Mouse (Mus musculus): Measurements from ENCODE around the gene Itprid2.

Gene Itprid2

DNA sequence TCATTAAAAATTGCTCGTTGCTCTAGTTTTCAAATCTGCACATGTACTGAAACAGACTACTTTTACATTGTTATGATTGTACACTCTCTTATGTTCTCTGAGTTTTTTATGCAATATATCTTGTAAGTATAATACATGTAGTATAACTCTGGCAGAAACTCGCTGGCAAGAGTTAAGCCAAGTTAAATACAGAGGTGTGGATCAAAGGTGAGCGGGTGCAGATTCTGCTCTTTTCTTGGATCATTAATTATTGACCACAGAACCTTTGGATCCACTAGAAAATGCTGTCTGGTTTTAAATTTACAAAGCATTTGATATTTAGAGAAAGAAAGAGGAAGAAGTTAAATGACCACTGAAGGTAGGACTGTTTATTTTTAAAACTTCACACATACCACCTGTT, 16.5 kb downstream of the Itprid2 start:
- no peak for DNase-seq

DNA sequence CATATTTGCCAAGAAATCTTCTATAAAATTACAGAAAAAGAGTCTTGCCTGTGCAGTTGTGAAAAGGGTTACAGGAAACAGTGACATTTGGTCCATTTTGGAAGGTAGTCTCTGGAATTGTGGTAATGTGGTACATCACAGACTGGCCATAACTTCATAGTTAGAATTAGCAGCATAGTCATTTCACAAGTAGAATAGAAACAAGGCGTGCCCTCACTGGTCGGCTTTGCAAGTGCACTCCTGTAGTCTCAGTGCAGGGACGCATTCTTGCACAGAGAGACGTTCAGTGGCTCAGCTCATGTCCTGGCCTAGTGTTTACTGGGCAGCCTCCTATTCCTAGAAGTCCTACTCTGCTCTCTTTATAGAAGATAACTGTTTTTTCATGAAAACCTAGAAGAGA, 17.4 kb downstream of the Itprid2 start:
- no peak for DNase-seq

DNA sequence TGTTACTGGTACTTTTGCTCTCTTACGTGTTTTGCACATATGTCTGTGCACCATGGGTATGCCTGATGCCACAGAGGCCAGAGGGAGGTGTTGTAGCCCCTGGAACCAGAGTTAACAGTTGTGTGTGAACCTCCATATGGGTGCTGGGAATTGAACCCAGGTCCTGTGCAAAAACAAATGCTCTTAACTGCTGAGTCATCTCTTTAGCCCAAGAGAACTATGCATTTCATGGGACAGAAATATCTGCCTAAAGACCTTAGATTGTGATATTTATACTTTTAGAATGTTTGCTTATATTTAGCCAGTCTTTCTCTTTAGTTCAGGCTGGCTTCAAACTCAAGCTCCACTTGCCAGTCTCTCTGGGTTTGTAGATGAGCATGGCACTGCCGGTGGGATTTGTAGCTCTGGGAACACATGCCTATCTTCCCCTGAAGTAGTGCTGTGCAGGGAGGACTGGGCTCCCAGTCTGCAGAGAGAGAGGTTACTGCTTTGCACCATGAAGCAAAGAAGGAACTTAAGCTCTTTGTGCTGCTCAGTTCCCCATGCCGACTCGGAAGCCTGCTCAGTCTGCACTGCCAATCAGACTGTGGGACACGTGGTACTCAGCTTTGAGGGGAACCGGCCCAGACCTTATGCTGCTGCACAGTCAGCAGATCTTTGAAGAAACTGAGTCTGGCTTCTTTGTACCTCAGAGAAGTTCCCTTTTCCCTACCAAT, 18.1 kb downstream of the Itprid2 start:
- DNase-seq = no peak

DNA sequence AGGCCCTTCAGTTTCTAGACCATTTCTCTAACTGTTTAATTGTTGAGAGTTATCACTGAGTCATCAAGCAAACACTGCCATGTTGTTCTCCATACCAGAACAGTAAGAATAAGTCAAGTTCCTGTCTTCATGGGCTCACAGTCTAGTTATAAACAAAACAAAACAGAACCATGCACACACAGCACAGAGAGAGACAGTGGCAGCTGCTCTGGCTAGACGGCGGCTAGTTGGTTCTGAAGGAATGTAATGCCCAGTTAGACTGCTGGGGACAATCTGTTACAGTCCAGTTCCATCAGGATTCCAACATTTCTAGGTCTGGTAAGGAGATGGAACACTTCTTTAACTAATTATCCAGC, 18.6 kb downstream of the Itprid2 start:
- DNase-seq = no peak

DNA sequence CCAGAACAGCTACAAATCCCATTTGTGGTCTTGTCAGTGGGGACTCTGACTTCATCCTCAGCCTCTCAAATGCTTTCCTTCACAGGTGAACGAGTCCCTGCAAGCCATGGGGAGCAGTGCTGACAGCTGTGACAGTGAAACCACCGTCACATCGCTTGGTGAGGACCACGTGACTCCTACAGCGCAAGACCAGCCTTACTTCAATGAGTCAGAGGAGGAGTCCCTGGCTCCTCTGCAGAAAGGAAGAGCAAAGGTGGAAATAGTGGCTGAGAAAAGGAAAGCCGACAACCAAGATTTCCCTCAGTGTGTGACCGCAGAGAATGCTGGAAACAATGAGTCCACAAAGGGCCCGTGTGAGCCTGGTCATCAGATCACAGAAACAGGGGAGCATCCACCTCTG, 21.9 kb downstream of the Itprid2 start:
- no peak for DNase-seq

DNA sequence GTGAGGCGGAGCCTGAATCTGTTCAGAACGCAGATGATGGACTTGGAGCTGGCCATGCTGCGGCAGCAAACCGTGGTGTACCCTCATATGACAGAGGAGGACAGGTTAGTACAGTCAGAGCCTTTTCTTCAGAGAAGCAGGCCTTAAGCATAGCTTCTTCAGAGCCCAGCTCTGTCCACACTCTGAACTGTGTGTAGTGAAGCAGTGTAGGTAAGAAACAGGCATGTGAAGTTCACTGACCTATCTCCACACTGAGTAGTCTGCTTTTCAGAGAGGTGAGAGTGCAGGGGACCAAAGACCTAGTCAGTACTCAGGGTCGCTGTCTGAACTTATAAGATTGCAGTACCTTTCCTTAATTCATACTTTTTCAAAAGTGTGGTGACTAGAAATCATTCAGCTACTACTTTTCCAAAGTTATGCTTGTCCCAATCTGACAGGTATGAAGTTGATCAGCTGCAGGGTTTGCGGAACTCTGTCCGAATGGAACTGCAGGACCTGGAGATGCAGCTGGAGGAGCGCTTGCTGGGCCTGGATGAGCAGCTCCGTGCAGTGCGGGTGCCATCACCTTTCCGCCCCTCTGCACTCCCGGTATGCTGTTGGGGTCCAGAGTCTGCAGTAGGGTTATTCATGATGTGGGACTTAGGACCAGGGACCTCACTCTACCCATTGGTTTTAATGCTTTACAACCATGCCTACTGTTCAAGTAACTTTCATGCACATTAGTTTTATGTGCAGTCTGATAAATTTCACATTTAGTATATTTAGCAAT, 25.4 kb downstream of the Itprid2 start:
- no peak for DNase-seq

DNA sequence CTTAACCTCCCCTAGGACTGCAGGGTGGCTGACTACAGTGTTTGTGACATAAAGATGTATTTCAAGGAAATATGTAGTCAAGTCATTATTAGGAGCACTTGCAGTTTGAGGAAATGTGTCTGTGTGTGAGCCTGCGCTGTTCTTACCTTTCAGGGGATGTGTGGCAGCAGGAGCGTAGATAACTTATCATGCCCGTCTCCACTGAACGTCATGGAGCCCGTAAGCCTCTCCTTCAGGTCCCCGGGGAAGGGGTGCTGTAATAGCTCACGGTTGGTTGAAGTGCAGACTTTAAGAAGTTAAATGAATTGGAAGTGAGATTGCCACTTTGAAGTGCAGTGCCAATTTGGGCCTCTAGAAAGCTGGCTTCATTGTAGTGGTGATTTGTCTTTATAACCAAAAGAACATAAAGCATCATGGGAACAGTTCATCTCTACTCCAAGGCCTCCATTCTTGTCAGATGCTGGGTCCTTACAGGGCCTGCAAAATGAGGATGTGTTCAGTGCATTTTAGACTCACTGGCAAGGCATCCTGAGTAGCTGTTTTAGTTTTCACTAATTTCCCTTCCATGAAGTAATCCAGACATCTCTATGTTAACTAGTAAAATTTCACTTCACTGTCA, 26.4 kb downstream of the Itprid2 start:
- DNase-seq = no peak

DNA sequence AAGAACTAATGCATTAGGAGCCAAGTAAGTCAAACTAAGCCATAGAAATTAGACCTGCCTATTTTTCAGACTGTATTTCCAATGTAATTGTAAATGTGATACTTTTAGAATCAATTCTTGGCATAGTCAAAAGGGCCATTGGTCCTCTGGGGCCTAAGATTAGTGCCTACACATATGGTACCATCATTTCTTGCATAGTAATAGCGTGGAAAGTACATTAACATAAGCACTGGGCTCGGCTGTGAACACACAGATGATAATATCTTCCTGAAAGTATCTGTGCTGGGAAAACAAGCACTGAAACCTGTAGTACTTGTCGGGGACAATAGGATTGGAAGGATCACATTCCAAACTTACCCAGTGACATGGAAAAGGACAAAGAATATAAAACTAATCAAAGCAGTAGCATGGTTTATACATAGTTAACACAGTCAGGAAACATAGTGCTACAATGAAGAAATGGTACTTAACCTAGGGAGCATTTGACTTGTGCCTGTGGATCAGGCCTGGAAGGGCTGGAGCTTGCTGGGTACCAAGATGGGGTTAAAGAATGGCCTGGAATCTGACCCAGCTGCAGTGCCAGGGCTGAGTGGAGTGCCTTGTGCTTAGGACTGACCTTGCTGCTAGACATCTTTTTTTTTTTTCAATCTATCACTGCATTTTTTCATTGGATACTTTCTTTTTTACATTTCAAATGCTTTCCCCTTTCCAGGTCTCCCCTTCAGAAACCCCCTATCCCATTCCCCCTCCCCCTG, 29.6 kb downstream of the Itprid2 start:
- DNase-seq = no peak

DNA sequence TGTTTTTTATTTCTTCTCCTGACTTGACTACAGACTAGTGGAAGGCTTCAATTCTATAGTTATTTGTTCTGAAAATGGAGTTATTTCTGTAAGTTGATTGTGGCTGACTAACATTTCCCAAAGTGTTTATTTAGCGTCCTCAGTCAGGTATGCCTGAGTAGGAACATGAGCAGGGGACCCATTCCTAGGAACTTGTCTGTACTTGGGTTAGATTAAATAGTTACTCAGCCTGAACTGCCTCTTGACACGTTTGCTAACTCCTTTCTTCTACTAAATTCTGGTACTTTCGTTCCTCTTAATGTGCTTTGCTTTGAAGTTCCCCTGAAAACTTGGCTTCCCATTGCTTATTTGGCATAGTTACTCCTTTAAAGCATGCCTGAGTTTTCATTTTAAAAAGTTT, 30.3 kb downstream of the Itprid2 start:
- no peak for DNase-seq

DNA sequence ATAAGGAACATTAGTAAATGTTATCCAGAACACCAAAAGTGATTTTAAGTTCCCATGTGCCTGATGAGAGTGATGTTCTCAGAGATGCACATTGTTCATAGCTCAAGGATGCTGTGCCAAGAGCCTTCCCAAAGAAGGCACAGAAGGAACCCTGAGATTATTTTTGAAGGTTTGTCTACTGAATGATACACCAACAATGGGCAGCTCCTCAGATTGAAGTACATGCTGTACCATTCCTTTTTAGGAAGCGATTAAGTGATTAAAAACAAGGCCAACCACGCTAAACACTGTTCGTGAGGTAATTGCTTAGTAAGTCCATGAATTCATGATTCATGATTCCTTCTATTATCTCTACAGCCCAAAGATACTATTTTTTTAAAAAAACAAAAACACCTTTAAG, 40.1 kb downstream of the Itprid2 start:
- no peak for DNase-seq

DNA sequence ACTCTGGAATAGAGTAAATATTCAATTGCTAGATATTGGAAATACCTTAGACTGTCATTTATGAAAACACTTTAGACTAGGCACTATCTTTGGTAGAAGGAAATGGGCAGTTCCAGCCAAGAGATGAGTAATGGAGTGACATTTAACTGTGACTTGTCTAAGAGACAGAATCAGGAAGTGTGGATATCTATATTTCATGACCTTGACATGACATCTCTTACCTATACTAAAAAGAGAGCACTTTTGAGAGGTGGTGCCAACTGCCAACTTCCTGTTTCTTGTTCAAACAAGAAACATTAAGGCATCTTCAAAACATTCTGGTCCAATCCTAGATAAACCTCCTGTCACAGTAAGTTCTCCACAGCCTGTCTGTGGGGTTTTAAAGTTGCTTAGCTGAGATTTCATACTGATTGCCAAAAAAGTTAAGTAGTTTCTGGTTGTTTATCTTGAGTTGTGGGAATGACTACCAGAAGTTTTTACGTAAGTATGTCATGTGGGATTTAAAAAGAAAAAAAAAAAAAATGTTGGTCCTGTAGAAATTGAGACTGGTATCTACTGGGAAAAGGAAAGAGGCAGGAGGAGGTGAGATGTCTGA, 42.6 kb downstream of the Itprid2 start:
- no peak for DNase-seq

DNA sequence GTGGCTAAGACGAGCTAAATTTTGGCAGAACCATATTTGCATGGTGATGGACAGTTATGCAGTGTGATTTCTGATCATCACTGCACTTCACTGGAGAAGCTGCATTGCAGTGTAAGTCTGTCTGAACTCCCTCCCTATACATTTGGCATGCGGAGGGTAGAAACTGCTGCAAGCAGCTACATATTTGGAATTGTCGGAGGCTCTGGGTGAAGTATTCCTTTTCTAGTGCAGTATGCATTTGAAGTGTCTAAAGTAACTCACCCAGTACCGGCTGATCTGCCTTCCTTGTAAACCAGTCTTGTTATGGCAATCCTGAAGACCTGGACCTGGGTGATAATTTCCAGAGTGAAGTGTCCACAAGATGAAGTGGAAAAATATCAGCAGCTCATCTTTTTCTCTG, 46.5 kb downstream of the Itprid2 start:
- DNase-seq = no peak

DNA sequence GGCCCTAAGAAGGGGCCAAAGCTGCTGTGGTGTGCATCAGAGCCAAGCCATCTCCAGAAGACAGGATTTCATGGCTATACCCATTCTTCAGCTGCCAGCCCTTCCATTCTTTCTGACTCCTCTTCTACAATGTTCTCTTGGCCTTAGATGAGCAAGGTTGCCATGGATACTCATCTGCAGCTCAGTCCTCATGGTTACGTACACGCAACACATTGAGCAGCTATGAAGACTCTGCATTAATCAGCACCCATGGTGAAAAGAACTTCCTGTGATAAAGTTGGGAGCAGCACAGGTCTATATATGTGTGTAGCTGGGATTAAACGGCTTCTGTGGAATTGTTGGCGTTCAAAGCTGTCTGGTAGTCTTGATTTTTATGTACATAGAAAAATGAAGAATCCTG, 48.1 kb downstream of the Itprid2 start:
- DNase-seq = no peak

DNA sequence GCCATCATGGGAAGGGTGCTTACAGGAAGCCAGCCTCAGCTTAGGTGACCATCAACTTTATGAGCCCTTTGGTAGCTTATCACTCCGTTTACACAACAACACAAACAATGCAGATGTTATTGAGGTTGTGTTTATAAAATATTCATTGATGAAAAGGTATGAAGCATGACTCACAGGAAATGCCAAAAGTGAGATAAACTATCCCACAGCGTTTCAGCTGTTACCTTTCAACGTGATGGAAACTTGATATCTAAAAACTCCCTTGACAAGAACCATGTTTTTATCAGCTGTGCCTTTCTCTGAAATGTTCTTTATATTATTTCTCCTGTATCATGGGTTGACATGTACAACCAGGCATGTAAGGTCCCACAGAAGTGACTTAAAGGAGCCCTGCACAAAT, 55.7 kb downstream of the Itprid2 start:
- no peak for DNase-seq

DNA sequence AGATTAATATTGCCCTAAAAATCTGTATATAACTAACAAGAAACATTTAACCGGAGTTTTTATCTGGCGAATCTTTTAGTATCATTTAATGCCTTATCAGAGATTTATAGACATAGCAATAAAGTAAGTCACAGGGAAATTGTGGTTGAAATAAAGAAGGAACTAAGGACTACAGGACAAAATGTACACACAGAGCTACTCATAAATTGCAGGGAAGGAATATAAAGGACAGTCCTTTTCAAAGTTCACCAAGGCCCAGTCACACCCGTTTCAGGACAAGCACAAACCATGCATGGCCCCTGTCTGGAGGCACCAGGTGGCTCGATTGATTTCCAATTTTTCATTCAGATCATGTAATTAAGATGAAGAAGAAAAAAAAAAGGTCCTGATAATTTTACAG, 60.0 kb downstream of the Itprid2 start:
- DNase-seq = no peak

DNA sequence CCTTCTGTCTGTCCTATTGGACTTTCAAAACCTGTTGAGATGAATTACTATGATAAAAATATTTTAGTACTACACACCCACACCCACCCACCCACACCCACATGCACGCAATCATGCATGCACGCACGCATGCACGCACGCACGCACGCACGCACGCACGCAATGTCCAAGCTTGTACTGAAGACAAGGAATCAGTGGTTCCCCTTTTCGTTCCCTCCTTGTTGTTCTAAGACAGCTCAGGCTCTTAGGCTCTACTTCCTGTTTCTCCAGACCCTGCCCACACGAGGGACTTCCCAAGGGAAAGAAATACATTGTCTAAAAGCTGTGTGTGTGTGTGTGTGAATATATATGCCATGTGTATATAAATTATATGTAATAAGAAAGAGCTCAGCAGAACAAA, 60.8 kb downstream of the Itprid2 start:
- DNase-seq = no peak

DNA sequence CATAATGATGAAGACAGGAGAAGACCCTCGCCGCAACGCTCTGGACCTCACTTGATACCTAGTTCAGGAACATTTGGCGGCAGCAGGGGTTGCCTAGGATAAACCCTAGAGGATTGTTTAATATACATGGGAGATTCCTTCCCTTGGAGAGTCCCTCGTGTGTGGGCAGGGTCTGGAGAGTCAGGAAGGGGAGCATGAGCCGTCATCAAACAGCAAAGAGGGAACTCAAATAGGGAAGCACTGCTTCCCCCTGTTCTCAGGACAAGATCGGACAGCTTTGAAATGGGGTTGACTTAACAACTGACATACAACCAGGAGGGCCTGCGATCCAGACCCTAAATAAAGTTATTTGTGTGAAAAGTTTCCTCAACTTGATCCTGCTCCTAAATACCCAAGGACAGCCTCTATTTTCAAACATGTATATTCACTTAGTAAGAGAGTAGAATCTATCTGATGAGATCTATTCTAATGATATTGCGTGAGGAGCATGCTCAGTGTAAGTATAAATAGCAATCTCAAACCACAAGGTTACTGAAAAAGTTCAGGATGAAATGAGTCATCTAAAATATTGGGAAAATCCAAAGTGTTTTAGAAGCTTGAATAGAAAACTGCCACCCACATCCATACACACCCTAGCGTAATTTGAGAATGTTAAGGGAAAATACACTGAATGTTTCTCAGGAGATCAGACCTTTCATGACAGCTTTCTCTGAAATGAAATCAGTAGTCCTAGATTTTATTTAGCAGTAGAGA, 61.5 kb downstream of the Itprid2 start:
- DNase-seq = no peak

DNA sequence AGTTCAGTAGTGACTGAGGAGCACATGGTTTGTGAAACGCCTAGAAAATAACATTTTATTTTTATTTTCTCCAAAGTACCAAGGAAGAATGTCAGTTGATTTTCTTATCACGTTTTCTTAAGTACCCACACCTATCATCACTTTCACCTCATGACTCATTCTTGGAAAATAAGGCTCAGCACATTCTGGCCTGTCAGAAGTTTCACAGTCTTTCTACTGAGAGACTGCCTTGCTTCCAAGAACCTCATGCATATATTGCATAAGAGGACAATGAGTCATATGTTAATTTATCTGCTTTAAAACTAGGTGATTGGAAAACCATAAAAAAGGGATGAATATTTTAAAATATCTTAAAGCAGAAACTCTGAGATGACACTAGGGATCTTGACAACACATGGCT, 63.0 kb downstream of the Itprid2 start:
- DNase-seq = no peak

DNA sequence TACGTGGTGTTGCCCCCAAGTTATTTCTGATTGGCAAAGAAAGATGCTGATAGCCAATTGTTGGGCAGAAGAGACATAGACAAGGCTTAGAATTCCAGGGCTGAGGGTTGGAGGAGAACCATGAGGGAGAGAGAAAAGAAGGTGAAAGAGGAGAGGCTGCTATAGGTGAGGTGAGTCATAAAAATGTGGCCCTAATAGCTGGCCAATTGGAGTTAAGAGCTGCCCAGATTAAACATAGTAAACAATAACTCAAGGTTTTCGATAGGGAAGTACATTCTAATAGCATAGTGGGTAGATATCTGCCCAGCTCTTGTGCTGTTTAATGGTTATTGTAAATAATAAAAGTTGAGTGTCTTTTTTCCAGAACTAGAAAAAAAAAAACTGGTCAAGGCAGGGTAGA, 69.6 kb downstream of the Itprid2 start:
- DNase-seq = no peak

DNA sequence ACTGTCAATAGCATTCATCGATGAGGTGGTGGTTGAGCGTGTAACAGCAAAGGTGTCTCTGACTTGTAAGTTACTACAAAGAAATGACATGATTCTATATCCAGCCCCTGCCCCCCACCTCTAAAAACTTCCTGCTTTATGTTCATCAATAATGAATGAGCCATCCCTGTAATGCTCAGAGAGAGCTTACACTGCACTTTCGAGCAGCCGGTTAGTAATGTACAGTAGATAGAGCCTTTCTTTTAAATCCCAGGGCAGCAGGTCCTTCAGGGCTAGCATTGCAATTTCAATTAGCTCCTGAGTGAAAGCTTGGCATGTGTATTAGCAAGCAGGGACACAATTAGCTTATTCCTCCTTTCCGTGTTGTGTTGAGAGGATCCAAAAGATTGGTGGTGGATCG, 72.4 kb downstream of the Itprid2 start, which contains the start of gene Ppp1r1c:
Gene Ppp1r1c (plus strand): TSS at position 206 of the 400 bp plus-strand sequence.
- DNase-seq = no peak

DNA sequence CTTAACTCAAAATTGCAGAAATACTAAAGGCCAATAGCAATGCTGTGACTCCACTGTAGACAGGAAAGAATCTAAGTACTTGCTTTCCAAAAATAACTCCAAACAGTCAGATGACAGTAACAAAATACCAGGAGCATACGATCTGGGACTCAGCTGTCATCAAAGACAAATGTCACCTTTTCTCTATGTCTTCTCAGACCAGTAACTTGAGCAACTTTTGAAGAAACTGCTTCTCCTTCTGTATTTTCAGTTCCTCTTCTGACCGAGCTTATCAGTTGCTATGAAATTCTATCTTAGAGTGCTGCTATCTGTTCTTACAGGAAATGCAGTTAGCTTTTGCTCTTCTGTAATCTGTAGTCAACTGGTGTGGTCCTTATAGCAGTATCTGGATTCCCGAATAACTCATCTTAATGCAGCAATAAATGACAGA, 78.5 kb downstream of the Itprid2 start:
- no peak for DNase-seq

DNA sequence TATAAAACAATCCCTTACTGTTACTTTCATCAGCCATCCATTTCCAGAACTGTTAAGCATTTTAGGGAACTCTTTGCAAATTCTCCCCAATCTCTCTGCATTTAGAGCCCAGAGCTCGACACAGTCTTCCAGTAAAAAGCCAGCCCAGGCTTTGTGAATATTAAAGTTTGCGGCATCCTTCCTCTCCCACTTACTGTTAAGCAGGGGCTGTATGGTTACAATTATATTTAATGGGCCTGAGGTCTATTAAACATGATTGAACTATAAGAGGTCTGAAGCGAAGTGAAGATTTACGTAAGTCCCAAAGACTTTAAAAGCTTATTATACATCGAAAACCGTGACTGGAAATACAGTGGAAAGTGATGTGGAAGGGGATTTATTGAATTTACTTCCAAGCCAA, 79.6 kb downstream of the Itprid2 start:
- DNase-seq = no peak
